33 mouse cellular contexts compared by ENCODE assay signal in the genomic region with DNA sequence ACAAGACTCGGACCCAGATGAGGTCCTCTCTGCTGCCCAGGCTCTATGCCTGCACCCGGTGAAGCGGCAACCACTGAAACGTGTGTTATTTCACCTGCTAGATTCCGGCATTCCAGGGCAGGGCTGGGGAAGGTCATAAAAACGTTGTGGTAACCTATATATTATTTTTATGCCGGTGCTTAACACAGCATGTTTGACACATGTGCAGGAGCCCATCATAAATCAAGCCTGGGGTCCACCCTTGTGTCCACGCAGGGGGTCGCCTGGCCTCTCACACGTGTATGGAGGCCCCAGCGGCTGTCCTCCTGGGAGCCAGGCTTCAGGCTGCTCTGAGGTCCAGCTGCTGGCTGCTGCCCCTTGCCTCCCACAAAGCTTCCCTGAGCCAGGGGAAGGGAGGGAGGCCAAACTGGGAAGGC. TPM values are rescaled to one million over a fixed set of nuclear protein-coding genes. Genes with fewer than 3 reads are reported as not detected.
DNase-seq lines count a peak whose midpoint lies in the region; ATAC-seq and TF ChIP-seq lines count a peak whose summit lies in the region.
"Had no signal": no experiment of that assay in that cellular context is flagged by ENCODE, and none has a peak within 500 bp of the region (broad histone marks: within the 10 kb centered on the region; RNA-seq: fewer than 3 reads in every experiment).

No protein-coding gene starts in this region.

- no peak overlapping the region for H3K4me3 ChIP-seq in kidney, postnatal 0 days (replicated peaks; ENCODE audit: low read depth, low read length)
- H3K4me3 ChIP-seq in limb, embryonic 12.5 days (replicated peaks), result no peak overlapping the region
- no peak overlapping the region for H3K4me3 ChIP-seq in heart, embryonic 12.5 days
- H3K4me3 ChIP-seq: embryonic facial prominence, embryonic 15.5 days; hindbrain, embryonic 13.5 days; liver, embryonic 12.5 days; midbrain, embryonic 13.5 days; neural tube, embryonic 12.5 days had no signal

- 9% methylated on average over 11 of the region's 11 CpGs for WGBS in kidney, postnatal 0 days
- 12% methylated on average over 11 of the region's 11 CpGs for WGBS in limb, embryonic 12.5 days
- WGBS in heart, embryonic 12.5 days, result 66% methylated on average over 11 of the region's 11 CpGs

- no peak for ATAC-seq in kidney, postnatal 0 days (replicated peaks; ENCODE audit: low FRiP score, low read depth)
- peak; percentile 67; the same call in 1 of the 2 replicates for ATAC-seq in limb, embryonic 12.5 days (ENCODE audit: insufficient number of reproducible peaks, insufficient read depth, low FRiP score, low TSS enrichment, low read depth)
- no peak for ATAC-seq in heart, embryonic 12.5 days (ENCODE audit: insufficient number of reproducible peaks, low FRiP score)
- ATAC-seq: CD4-positive, CD25-positive, alpha-beta regulatory T cell, adult 4 months; forebrain, embryonic 14.5 days; inflammation-experienced regulatory T-cells, adult 6 months; liver, embryonic 12.5 days; midbrain, embryonic 13.5 days had no signal

- H3K36me3 ChIP-seq in kidney, postnatal 0 days (ENCODE audit: insufficient read depth, low read length), result no peaks in the 10 kb centered on the region
- no peaks in the 10 kb centered on the region for H3K36me3 ChIP-seq in limb, embryonic 12.5 days
- H3K36me3 ChIP-seq in heart, embryonic 12.5 days, result no peaks in the 10 kb centered on the region
- H3K36me3 ChIP-seq: embryonic facial prominence, embryonic 15.5 days; hindbrain, embryonic 13.5 days; liver, embryonic 12.5 days; midbrain, embryonic 13.5 days; neural tube, embryonic 12.5 days had no signal

- H3K9ac ChIP-seq in kidney, postnatal 0 days (ENCODE audit: low read depth, low read length), result no peak overlapping the region
- no peak overlapping the region for H3K9ac ChIP-seq in limb, embryonic 12.5 days (replicated peaks)
- no peak overlapping the region for H3K9ac ChIP-seq in heart, embryonic 12.5 days
- H3K9ac ChIP-seq: embryonic facial prominence, embryonic 15.5 days; hindbrain, embryonic 13.5 days; liver, embryonic 12.5 days; midbrain, embryonic 13.5 days; neural tube, embryonic 12.5 days had no signal

- intact Hi-C loops in left cerebral cortex, postnatal 36 days (cut with DNase I), result no loop called here

- no peak for TF ChIP-seq CTCF in kidney, postnatal 0 days (IDR thresholded peaks at IDR 0.05; ENCODE audit: low read depth)

- no peak overlapping the region for H3K4me2 ChIP-seq in kidney, postnatal 0 days (ENCODE audit: low read length)
- H3K4me2 ChIP-seq in limb, embryonic 12.5 days, result peak overlapping the region; percentile 31
- H3K4me2 ChIP-seq in heart, embryonic 12.5 days, result no peak overlapping the region
- H3K4me2 ChIP-seq: embryonic facial prominence, embryonic 15.5 days; heart, embryonic 11.5 days; hindbrain, embryonic 13.5 days; liver, embryonic 12.5 days; midbrain, embryonic 13.5 days; neural tube, embryonic 12.5 days had no signal

- H3K9me3 ChIP-seq in kidney, postnatal 0 days (replicated peaks; ENCODE audit: low read length), result no peaks in the 10 kb centered on the region
- H3K9me3 ChIP-seq in limb, embryonic 12.5 days, result 0 out of 2 replicates have a peak, but pooled peaks cover 6% of the 10 kb centered on the region
- no peaks in the 10 kb centered on the region for H3K9me3 ChIP-seq in heart, embryonic 12.5 days (replicated peaks)
- H3K9me3 ChIP-seq: embryonic facial prominence, embryonic 15.5 days; hindbrain, embryonic 13.5 days; liver, embryonic 12.5 days; midbrain, embryonic 13.5 days; neural tube, embryonic 12.5 days had no signal

- peaks cover 10% of the 10 kb centered on the region; the same call in 1 of the 2 replicates for H3K4me1 ChIP-seq in kidney, postnatal 0 days (replicated peaks; ENCODE audit: insufficient read depth, low read length)
- peaks cover 16% of the 10 kb centered on the region for H3K4me1 ChIP-seq in limb, embryonic 12.5 days (replicated peaks)
- no peaks in the 10 kb centered on the region for H3K4me1 ChIP-seq in heart, embryonic 12.5 days (replicated peaks)
- H3K4me1 ChIP-seq: hindbrain, embryonic 13.5 days; liver, embryonic 12.5 days; midbrain, embryonic 13.5 days had no signal

- DNase-seq in gastrocnemius, postnatal 10 days, result peak; percentile 42
- DNase-seq in gastrocnemius, adult 18-20 months (ENCODE audit: low spot score), result no peak
- peak; percentile 59 for DNase-seq in kidney, postnatal 0 days (ENCODE audit: low spot score)
- no peak for DNase-seq in kidney, postnatal 10 days
- DNase-seq in NIH3T3 (ENCODE audit: low read depth), result peak; percentile 62
- DNase-seq in left cerebral cortex, postnatal 36 days (ENCODE audit: low spot score in 2 of 2), result no peak
- DNase-seq: adrenal gland, postnatal 25 days; cerebellum, adult 9-10 months; gastrocnemius, postnatal 14 days; heart, adult 11 months; heart, postnatal 10 days; kidney, adult 2 months; layer of hippocampus, postnatal 36 days; lung, adult 2 months; retina, postnatal 1 day; right cerebral cortex, postnatal 25 days; spleen, adult 18-20 months; thymus, postnatal 36 days had no signal

- H3K27ac ChIP-seq in kidney, postnatal 0 days, result no peak overlapping the region
- peak overlapping the region; percentile 71 for H3K27ac ChIP-seq in limb, embryonic 12.5 days
- H3K27ac ChIP-seq in heart, embryonic 12.5 days (ENCODE audit: poor library complexity, severe bottlenecking), result no peak overlapping the region
- H3K27ac ChIP-seq: embryonic facial prominence, embryonic 15.5 days; hindbrain, embryonic 13.5 days; liver, embryonic 12.5 days; midbrain, embryonic 13.5 days; neural tube, embryonic 12.5 days had no signal

- H3K27me3 ChIP-seq in kidney, postnatal 0 days (ENCODE audit: insufficient read depth, low read length), result no peaks in the 10 kb centered on the region
- H3K27me3 ChIP-seq in limb, embryonic 12.5 days, result peaks cover 4% of the 10 kb centered on the region; the same call in 1 of the 2 replicates
- 0 out of 2 replicates have a peak, but pooled peaks cover 3% of the 10 kb centered on the region for H3K27me3 ChIP-seq in heart, embryonic 12.5 days (replicated peaks)
- H3K27me3 ChIP-seq: embryonic facial prominence, embryonic 15.5 days; hindbrain, embryonic 13.5 days; liver, embryonic 12.5 days; midbrain, embryonic 13.5 days; neural tube, embryonic 12.5 days had no signal

RNA-seq across cellular contexts. Expression of a gene that starts 18.6 kb away (rescaled TPM):
- not detected for total RNA-seq in gastrocnemius, postnatal 10 days (2021)
- not detected for total RNA-seq in gastrocnemius, adult 18-20 months (2021)
- polyA plus RNA-seq in kidney, postnatal 0 days (2015; fragmentation: Nextera tagmentation; extraction: Ambion mirVana), result not detected in 2 replicates
- 0.16 TPM in 1 of 2 replicates, not detected in the other for polyA plus RNA-seq in limb, embryonic 12.5 days (2016; fragmentation: Nextera tagmentation; extraction: Ambion mirVana)
- polyA plus RNA-seq in heart, embryonic 12.5 days (2016; fragmentation: Nextera tagmentation; extraction: Ambion mirVana), result not detected in 2 replicates
- total RNA-seq in left cerebral cortex, postnatal 36 days (2021), result not detected
- total RNA-seq: adrenal gland, postnatal 25 days; heart, postnatal 10 days; layer of hippocampus, adult 8-10 months; layer of hippocampus, postnatal 36 days; left cerebral cortex, postnatal 10 days; megakaryocyte, adult 5-6 weeks; monocyte, adult 5-6 weeks had no signal
- polyA plus RNA-seq: CD4-positive, CD25-positive, alpha-beta regulatory T cell, adult 4 months; embryonic facial prominence, embryonic 15.5 days; forebrain, embryonic 14.5 days; heart, embryonic 11.5 days; hindbrain, embryonic 13.5 days; kidney, adult 2 months; liver, embryonic 12.5 days; lung, adult 2 months; midbrain, embryonic 13.5 days; neural tube, embryonic 12.5 days had no signal

RNA-seq across cellular contexts. Expression of a gene that starts 50.2 kb away (rescaled TPM):
- total RNA-seq in gastrocnemius, postnatal 10 days (2021), result 10 to 100 TPM; 11.1 to 11.8 TPM
- 1 to 10 TPM; 7.9 to 9.9 TPM for total RNA-seq in gastrocnemius, adult 18-20 months (2021)
- polyA plus RNA-seq in kidney, postnatal 0 days (2015; fragmentation: Nextera tagmentation; extraction: Ambion mirVana), result 1.0 and 1.1 TPM in 2 replicates
- polyA plus RNA-seq in limb, embryonic 12.5 days (2016; fragmentation: Nextera tagmentation; extraction: Ambion mirVana), result 5.0 and 5.6 TPM in 2 replicates
- 4.5 and 5.0 TPM in 2 replicates for polyA plus RNA-seq in heart, embryonic 12.5 days (2016; fragmentation: Nextera tagmentation; extraction: Ambion mirVana)
- 10 to 100 TPM; 14.6 to 24.0 TPM for total RNA-seq in left cerebral cortex, postnatal 36 days (2021)
- total RNA-seq: megakaryocyte, adult 5-6 weeks; monocyte, adult 5-6 weeks had no signal
- polyA plus RNA-seq: CD4-positive, CD25-positive, alpha-beta regulatory T cell, adult 4 months; inflammation-experienced regulatory T-cells, adult 6 months had no signal

Comparison
In these comparisons a context has a peak if more than half of its experiments do, and no peak if none do; other contexts are left out.
1. DNase-seq: peak in gastrocnemius, postnatal 10 days (single experiment), kidney, postnatal 0 days (single experiment) and NIH3T3 (single experiment); none in gastrocnemius, adult 18-20 months (single experiment), kidney, postnatal 10 days (single experiment) and left cerebral cortex, postnatal 36 days (0 of 2).